Mouse (Mus musculus): ENCODE measurements around the gene Dnah3. TPM values are rescaled to one million over a fixed set of nuclear protein-coding genes. Genes with fewer than 3 reads are reported as not detected.

Gene Dnah3
- polyA plus RNA-seq, 1 experiment, result not detected

- no peaks in the 10 kb centered on the region for H3K4me1 ChIP-seq (ENCODE audit: control insufficient read depth, insufficient read depth, low read length)
- no peak overlapping the region for H3K27ac ChIP-seq (ENCODE audit: insufficient read depth, low read depth, low read length)
- TF ChIP-seq POLR2A (IDR thresholded peaks at IDR 0.05; ENCODE audit: insufficient read depth, low read depth, low read length) (no peak), CTCF (IDR thresholded peaks at IDR 0.05; ENCODE audit: insufficient read depth, low read depth, low read length) (no peak)
- H3K4me3 ChIP-seq (ENCODE audit: insufficient read depth, low read depth, low read length), result no peak overlapping the region
- 79% methylated on average over 2 of the region's 2 CpGs for WGBS
Observed at GRCm38 (mm10) chr7:119941569-119941968, 153.5 kb downstream of the Dnah3 start.

- TF ChIP-seq POLR2A (IDR thresholded peaks at IDR 0.05; ENCODE audit: insufficient read depth, low read depth, low read length), result no peak
- TF ChIP-seq CTCF (IDR thresholded peaks at IDR 0.05; ENCODE audit: insufficient read depth, low read depth, low read length), result no peak
- Histone ChIP-seq H3K27ac (ENCODE audit: insufficient read depth, low read depth, low read length) (no peak overlapping the region), H3K4me1 (ENCODE audit: control insufficient read depth, insufficient read depth, low read length) (no peaks in the 10 kb centered on the region), H3K4me3 (ENCODE audit: insufficient read depth, low read depth, low read length) (no peak overlapping the region)
- 49% methylated on average over 5 of the region's 5 CpGs for WGBS
Observed at GRCm38 (mm10) chr7:119937036-119937435, 158.0 kb downstream of the Dnah3 start.

- Histone ChIP-seq H3K4me3 (ENCODE audit: insufficient read depth, low read depth, low read length) (no peak overlapping the region), H3K4me1 (ENCODE audit: control insufficient read depth, insufficient read depth, low read length) (no peaks in the 10 kb centered on the region), H3K27ac (ENCODE audit: insufficient read depth, low read depth, low read length) (no peak overlapping the region)
- TF ChIP-seq CTCF (IDR thresholded peaks at IDR 0.05; ENCODE audit: insufficient read depth, low read depth, low read length), result no peak
- TF ChIP-seq POLR2A (IDR thresholded peaks at IDR 0.05; ENCODE audit: insufficient read depth, low read depth, low read length), result no peak
Observed at GRCm38 (mm10) chr7:119936321-119936720, 158.8 kb downstream of the Dnah3 start.

- 68% methylated on average over 2 of the region's 2 CpGs for WGBS
- no peak for TF ChIP-seq CTCF (IDR thresholded peaks at IDR 0.05; ENCODE audit: insufficient read depth, low read depth, low read length)
- TF ChIP-seq POLR2A (IDR thresholded peaks at IDR 0.05; ENCODE audit: insufficient read depth, low read depth, low read length), result no peak
- Histone ChIP-seq H3K4me1 (ENCODE audit: control insufficient read depth, insufficient read depth, low read length) (no peaks in the 10 kb centered on the region), H3K27ac (ENCODE audit: insufficient read depth, low read depth, low read length) (no peak overlapping the region), H3K4me3 (ENCODE audit: insufficient read depth, low read depth, low read length) (no peak overlapping the region)
Observed at GRCm38 (mm10) chr7:119928783-119929440, 166.2 kb downstream of the Dnah3 start.

- H3K4me1 ChIP-seq (ENCODE audit: control insufficient read depth, insufficient read depth, low read length), result no peaks in the 10 kb centered on the region
- H3K27ac ChIP-seq (ENCODE audit: insufficient read depth, low read depth, low read length), result no peak overlapping the region
- H3K4me3 ChIP-seq (ENCODE audit: insufficient read depth, low read depth, low read length), result no peak overlapping the region
- WGBS, result 46% methylated on average over 4 of the region's 4 CpGs
- TF ChIP-seq CTCF (IDR thresholded peaks at IDR 0.05; ENCODE audit: insufficient read depth, low read depth, low read length), result no peak
- TF ChIP-seq POLR2A (IDR thresholded peaks at IDR 0.05; ENCODE audit: insufficient read depth, low read depth, low read length), result no peak
Observed at GRCm38 (mm10) chr7:119921054-119921453, 174.0 kb downstream of the Dnah3 start.

GRCm38 (mm10) chr7:119920457-119920856 lies 174.6 kb downstream of the Dnah3 start:
- Histone ChIP-seq H3K4me3 (ENCODE audit: insufficient read depth, low read depth, low read length) (no peak overlapping the region), H3K4me1 (ENCODE audit: control insufficient read depth, insufficient read depth, low read length) (no peaks in the 10 kb centered on the region), H3K27ac (ENCODE audit: insufficient read depth, low read depth, low read length) (peak overlapping the region; percentile 51; the same call in 1 of the 2 replicates)
- TF ChIP-seq CTCF (IDR thresholded peaks at IDR 0.05; ENCODE audit: insufficient read depth, low read depth, low read length) (no peak), POLR2A (IDR thresholded peaks at IDR 0.05; ENCODE audit: insufficient read depth, low read depth, low read length) (no peak)
- 15% methylated on average over 2 of the region's 2 CpGs for WGBS

GRCm38 (mm10) chr7:119911727-119912126 lies 183.4 kb downstream of the Dnah3 start:
- 86% methylated on average over 3 of the region's 3 CpGs for WGBS
- TF ChIP-seq CTCF (IDR thresholded peaks at IDR 0.05; ENCODE audit: insufficient read depth, low read depth, low read length) (no peak), POLR2A (IDR thresholded peaks at IDR 0.05; ENCODE audit: insufficient read depth, low read depth, low read length) (no peak)
- no peak overlapping the region for H3K27ac ChIP-seq (ENCODE audit: insufficient read depth, low read depth, low read length)

GRCm38 (mm10) chr7:119906523-119907215 lies 188.4 kb downstream of the Dnah3 start:
- WGBS, result 97% methylated on average over 3 of the region's 3 CpGs
- Histone ChIP-seq H3K4me3 (ENCODE audit: insufficient read depth, low read depth, low read length) (no peak overlapping the region), H3K27ac (ENCODE audit: insufficient read depth, low read depth, low read length) (no peak overlapping the region), H3K4me1 (ENCODE audit: control insufficient read depth, insufficient read depth, low read length) (no peaks in the 10 kb centered on the region)
- TF ChIP-seq CTCF (IDR thresholded peaks at IDR 0.05; ENCODE audit: insufficient read depth, low read depth, low read length) (no peak), POLR2A (IDR thresholded peaks at IDR 0.05; ENCODE audit: insufficient read depth, low read depth, low read length) (no peak)

More at GRCm38 (mm10) chr7:119911727-119912126, 183.4 kb downstream of the Dnah3 start:
- Histone ChIP-seq H3K4me1 (ENCODE audit: control insufficient read depth, insufficient read depth, low read length) (no peaks in the 10 kb centered on the region), H3K4me3 (ENCODE audit: insufficient read depth, low read depth, low read length) (no peak overlapping the region)

DNA sequence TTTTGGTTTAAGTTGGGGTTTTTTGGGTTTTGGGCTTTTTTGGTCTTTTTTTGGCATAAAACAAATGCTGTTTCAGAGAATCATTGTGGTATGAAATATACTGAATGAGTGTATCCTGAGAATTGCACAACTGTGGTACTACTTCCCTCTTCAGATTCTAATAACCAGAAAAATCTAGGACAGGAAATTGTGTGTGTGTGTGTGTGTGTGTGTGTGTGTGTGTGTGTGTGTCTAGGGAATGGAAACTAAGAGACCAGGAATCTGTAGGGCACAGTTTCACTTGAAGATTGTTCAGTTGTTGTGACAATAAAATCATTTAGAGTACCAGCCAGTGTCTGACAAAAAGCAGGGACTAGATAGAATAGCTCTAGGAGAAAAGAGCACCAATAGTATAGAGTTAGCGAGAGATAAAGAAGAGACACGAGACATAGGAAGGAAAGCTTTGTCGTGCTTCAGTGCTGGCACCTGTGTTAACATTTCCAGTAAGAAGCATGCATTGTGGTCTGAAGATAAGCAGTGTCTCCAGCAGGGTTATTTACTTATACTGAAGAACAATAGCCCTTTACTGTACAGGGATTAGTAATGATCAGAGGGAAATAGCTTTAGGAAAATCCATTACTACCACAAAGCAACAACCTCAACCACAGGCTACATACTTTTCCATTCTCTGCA lies 195.6 kb downstream of the Dnah3 start:
- no peaks in the 10 kb centered on the region for H3K4me1 ChIP-seq (ENCODE audit: control insufficient read depth, insufficient read depth, low read length)
- TF ChIP-seq POLR2A (IDR thresholded peaks at IDR 0.05; ENCODE audit: insufficient read depth, low read depth, low read length), result no peak
- no peak for TF ChIP-seq CTCF (IDR thresholded peaks at IDR 0.05; ENCODE audit: insufficient read depth, low read depth, low read length)
- H3K4me3 ChIP-seq (ENCODE audit: insufficient read depth, low read depth, low read length), result no peak overlapping the region
- no peak overlapping the region for H3K27ac ChIP-seq (ENCODE audit: insufficient read depth, low read depth, low read length)
- 60% methylated on average over 3 of the region's 3 CpGs for WGBS

All from olfactory bulb, adult 2 months (tissue).